Mouse (Mus musculus): ENCODE data around the gene Polr1d. TPM values are rescaled to one million over a fixed set of nuclear protein-coding genes. Genes with fewer than 3 reads are reported as not detected.

The Polr1d gene
- polyA plus RNA-seq, 1 experiment from 2014 or later, result 129 TPM

- Histone ChIP-seq H3K27ac (peak overlapping the region; percentile 94), H3K4me3 (peak overlapping the region; percentile 89), H3K9me3 (no peaks in the 10 kb centered on the region), H3K4me1 (peaks cover 19% of the 10 kb centered on the region), H3K36me3 (peaks cover 16% of the 10 kb centered on the region), H3K27me3 (ENCODE audit: insufficient read depth, poor library complexity, severe bottlenecking) (no peaks in the 10 kb centered on the region)
- 65% methylated on average over 11 of the region's 11 CpGs for WGBS
- DNase-seq (ENCODE audit: low spot score), result no peak
These were observed 1.5 kb downstream of the Polr1d start for GRCm38 (mm10) chr5:147078110-147078900.

- no peak for DNase-seq (ENCODE audit: low spot score)
- peaks cover 31% of the 10 kb centered on the region; the same call in 1 of the 2 replicates for H3K36me3 ChIP-seq
- peaks cover 8% of the 10 kb centered on the region; the same call in 1 of the 2 replicates for H3K4me1 ChIP-seq
- 95% methylated on average over 9 of the region's 9 CpGs for WGBS
- no peaks in the 10 kb centered on the region for H3K27me3 ChIP-seq (ENCODE audit: insufficient read depth, poor library complexity, severe bottlenecking)
- H3K9me3 ChIP-seq, result no peaks in the 10 kb centered on the region
- H3K4me3 ChIP-seq, result no peak overlapping the region
- H3K27ac ChIP-seq, result no peak overlapping the region
These were observed 8.5 kb downstream of the Polr1d start for GRCm38 (mm10) chr5:147085201-147085894.

GRCm38 (mm10) chr5:147086816-147087215 lies 10.0 kb downstream of the Polr1d start:
- peaks cover 8% of the 10 kb centered on the region; the same call in 1 of the 2 replicates for H3K4me1 ChIP-seq
- 91% methylated on average over 4 of the region's 4 CpGs for WGBS
- H3K27me3 ChIP-seq (ENCODE audit: insufficient read depth, poor library complexity, severe bottlenecking), result no peaks in the 10 kb centered on the region
- no peak overlapping the region for H3K4me3 ChIP-seq
- DNase-seq (ENCODE audit: low spot score), result no peak
- H3K36me3 ChIP-seq, result peaks cover 24% of the 10 kb centered on the region; the same call in 1 of the 2 replicates
- no peaks in the 10 kb centered on the region for H3K9me3 ChIP-seq
- no peak overlapping the region for H3K27ac ChIP-seq

GRCm38 (mm10) chr5:147089836-147090235 lies 13.0 kb downstream of the Polr1d start:
- Histone ChIP-seq H3K27me3 (ENCODE audit: insufficient read depth, poor library complexity, severe bottlenecking) (no peaks in the 10 kb centered on the region), H3K36me3 (peaks cover 26% of the 10 kb centered on the region), H3K9me3 (no peaks in the 10 kb centered on the region), H3K27ac (no peak overlapping the region), H3K4me1 (peaks cover 8% of the 10 kb centered on the region; the same call in 1 of the 2 replicates), H3K4me3 (no peak overlapping the region)
- DNase-seq (ENCODE audit: low spot score), result no peak
- WGBS, result 87% methylated on average over 3 of the region's 3 CpGs

GRCm38 (mm10) chr5:147090256-147090963 lies 13.6 kb downstream of the Polr1d start:
- DNase-seq (ENCODE audit: low spot score), result no peak
- no peaks in the 10 kb centered on the region for H3K9me3 ChIP-seq
- peaks cover 8% of the 10 kb centered on the region; the same call in 1 of the 2 replicates for H3K4me1 ChIP-seq
- H3K27ac ChIP-seq, result no peak overlapping the region
- H3K4me3 ChIP-seq, result no peak overlapping the region
- H3K27me3 ChIP-seq (ENCODE audit: insufficient read depth, poor library complexity, severe bottlenecking), result no peaks in the 10 kb centered on the region
- peaks cover 27% of the 10 kb centered on the region for H3K36me3 ChIP-seq
- 83% methylated on average over 11 of the region's 11 CpGs for WGBS

- no peaks in the 10 kb centered on the region for H3K27me3 ChIP-seq (ENCODE audit: insufficient read depth, poor library complexity, severe bottlenecking)
- H3K9me3 ChIP-seq, result no peaks in the 10 kb centered on the region
- no peak for DNase-seq (ENCODE audit: low spot score)
- peaks cover 22% of the 10 kb centered on the region for H3K36me3 ChIP-seq
- H3K4me1 ChIP-seq, result peaks cover 8% of the 10 kb centered on the region; the same call in 1 of the 2 replicates
- no peak overlapping the region for H3K27ac ChIP-seq
- no peak overlapping the region for H3K4me3 ChIP-seq
- WGBS, result 91% methylated on average over 7 of the region's 7 CpGs
These were observed 15.6 kb downstream of the Polr1d start for GRCm38 (mm10) chr5:147092448-147092847.

GRCm38 (mm10) chr5:147094296-147094695 lies 17.4 kb downstream of the Polr1d start:
- WGBS, result 85% methylated on average over 6 of the region's 6 CpGs

GRCm38 (mm10) chr5:147096586-147096985 lies 19.7 kb downstream of the Polr1d start:
- no peaks in the 10 kb centered on the region for H3K4me1 ChIP-seq
- peaks cover 33% of the 10 kb centered on the region for H3K36me3 ChIP-seq
- 95% methylated on average over 4 of the region's 4 CpGs for WGBS
- H3K9me3 ChIP-seq, result no peaks in the 10 kb centered on the region
- H3K27ac ChIP-seq, result no peak overlapping the region
- no peak for DNase-seq (ENCODE audit: low spot score)
- no peak overlapping the region for H3K4me3 ChIP-seq
- H3K27me3 ChIP-seq (ENCODE audit: insufficient read depth, poor library complexity, severe bottlenecking), result no peaks in the 10 kb centered on the region

More at GRCm38 (mm10) chr5:147094296-147094695, 17.4 kb downstream of the Polr1d start:
- no peak overlapping the region for H3K4me3 ChIP-seq
- no peak overlapping the region for H3K27ac ChIP-seq
- H3K27me3 ChIP-seq (ENCODE audit: insufficient read depth, poor library complexity, severe bottlenecking), result no peaks in the 10 kb centered on the region
- no peak for DNase-seq (ENCODE audit: low spot score)
- H3K9me3 ChIP-seq, result no peaks in the 10 kb centered on the region
- H3K4me1 ChIP-seq, result peaks cover 4% of the 10 kb centered on the region; the same call in 1 of the 2 replicates
- peaks cover 28% of the 10 kb centered on the region for H3K36me3 ChIP-seq

GRCm38 (mm10) chr5:147098667-147099066 lies 21.8 kb downstream of the Polr1d start:
- 85% methylated on average over 7 of the region's 7 CpGs for WGBS
- Histone ChIP-seq H3K27ac (no peak overlapping the region), H3K36me3 (peaks cover 45% of the 10 kb centered on the region), H3K27me3 (ENCODE audit: insufficient read depth, poor library complexity, severe bottlenecking) (no peaks in the 10 kb centered on the region), H3K9me3 (no peaks in the 10 kb centered on the region), H3K4me1 (no peaks in the 10 kb centered on the region), H3K4me3 (no peak overlapping the region)
- DNase-seq (ENCODE audit: low spot score), result no peak

- Histone ChIP-seq H3K4me1 (no peaks in the 10 kb centered on the region), H3K27me3 (ENCODE audit: insufficient read depth, poor library complexity, severe bottlenecking) (no peaks in the 10 kb centered on the region), H3K9me3 (no peaks in the 10 kb centered on the region), H3K36me3 (peaks cover 53% of the 10 kb centered on the region), H3K4me3 (no peak overlapping the region), H3K27ac (no peak overlapping the region)
- WGBS, result 93% methylated on average over 2 of the region's 2 CpGs
- DNase-seq (ENCODE audit: low spot score), result no peak
These were observed 23.3 kb downstream of the Polr1d start for GRCm38 (mm10) chr5:147100180-147100579.

- H3K27me3 ChIP-seq (ENCODE audit: insufficient read depth, poor library complexity, severe bottlenecking), result no peaks in the 10 kb centered on the region
- no peaks in the 10 kb centered on the region for H3K4me1 ChIP-seq
- no peak overlapping the region for H3K27ac ChIP-seq
- peaks cover 69% of the 10 kb centered on the region for H3K36me3 ChIP-seq
- no peaks in the 10 kb centered on the region for H3K9me3 ChIP-seq
- DNase-seq (ENCODE audit: low spot score), result no peak
- no peak overlapping the region for H3K4me3 ChIP-seq
- 88% methylated on average over 6 of the region's 6 CpGs for whole genome bisulfite sequencing
These were observed 25.4 kb downstream of the Polr1d start for GRCm38 (mm10) chr5:147102295-147102694.

- Histone ChIP-seq H3K27me3 (ENCODE audit: insufficient read depth, poor library complexity, severe bottlenecking) (no peaks in the 10 kb centered on the region), H3K9me3 (no peaks in the 10 kb centered on the region), H3K4me3 (no peak overlapping the region), H3K4me1 (no peaks in the 10 kb centered on the region), H3K27ac (no peak overlapping the region), H3K36me3 (peaks cover 87% of the 10 kb centered on the region)
- no peak for DNase-seq (ENCODE audit: low spot score)
- 96% methylated on average over 3 of the region's 3 CpGs for WGBS
These were observed 30.4 kb downstream of the Polr1d start for GRCm38 (mm10) chr5:147107276-147107675.

Data from heart, embryonic 10.5 days (tissue).